Mouse (Mus musculus) hindbrain, embryonic 11.5 days (tissue): Measurements from ENCODE around the gene Ankrd10. TPM values are rescaled to one million over a fixed set of nuclear protein-coding genes. Genes with fewer than 3 reads are reported as not detected.
A peak's percentile ranks its signal among the peaks of the same experiment; 100 is the strongest.
"Not testable (repeated sequence)": the region's sequence is repeated elsewhere in the genome, so short reads cannot be mapped to it uniquely, and the experiment has no call there.

Source experiments
- ATAC-seq: fragments of 200-750 bp; cut with Nextera tagmentation; 2 replicates; pipeline ENCODE4 v1.8.0; 2017; ENCODE audit warnings: mild to moderate bottlenecking, moderate TSS enrichment, moderate library complexity; ENCODE audit not compliant: low FRiP score
- DNase-seq: peaks from one replicate; pipeline ENCODE4 v3.0.0-alpha.2; 2015; ENCODE audit warnings: low spot score
- H3K27ac ChIP-seq: fragments of 300-500 bp; sonication (generic); 2 replicates; pipeline ENCODE4 v1.5.1; 2014; ENCODE audit warnings: mild to moderate bottlenecking, low read depth, low read length
- H3K27me3 ChIP-seq: fragments of 300-500 bp; sonication (generic); 2 replicates; pipeline ENCODE4 v1.6.1; 2014; ENCODE audit warnings: mild to moderate bottlenecking, low read length, moderate library complexity, mixed read lengths; ENCODE audit not compliant: control insufficient read depth, insufficient read depth
- H3K36me3 ChIP-seq: fragments of 300-500 bp; sonication (generic); 2 replicates; pipeline ENCODE4 v1.6.1; 2014; ENCODE audit warnings: mild to moderate bottlenecking, low read length, moderate library complexity, mixed read lengths; ENCODE audit not compliant: control insufficient read depth, insufficient read depth
- H3K4me1 ChIP-seq: fragments of 300-500 bp; sonication (generic); replicated peaks from 2 replicates; pipeline ENCODE4 v1.6.1; 2014; ENCODE audit warnings: low read length, mixed read lengths; ENCODE audit not compliant: control insufficient read depth, insufficient read depth
- H3K4me2 ChIP-seq: fragments of 300-500 bp; sonication (generic); replicated peaks from 2 replicates; pipeline ENCODE4 v1.6.1; 2014; ENCODE audit warnings: mild to moderate bottlenecking, low read depth, low read length
- H3K4me3 ChIP-seq: fragments of 300-500 bp; sonication (generic); 2 replicates; pipeline ENCODE4 v1.5.1; 2014; ENCODE audit warnings: low read depth, low read length
- H3K9ac ChIP-seq: fragments of 300-500 bp; sonication (generic); 2 replicates; pipeline ENCODE4 v1.6.1; 2014; ENCODE audit warnings: low read depth, low read length
- H3K9me3 ChIP-seq: fragments of 300-500 bp; sonication (generic); 2 replicates; pipeline ENCODE4 v1.6.1; 2016; ENCODE audit warnings: low read length; ENCODE audit not compliant: control insufficient read depth
- WGBS: fragments of 180-500 bp; shearing (Covaris S2); extraction: QIAGEN DNeasy Blood & Tissue Kit; methylation state at CpG from one replicate; pipeline ENCODE4 v1.1.7; 2014; 5-methylcytosine and 5-hydroxymethylcytosine counted together
- polyA plus RNA-seq: library from polyadenylated mRNA; unstranded; fragments of >200 nt; fragmentation: Nextera tagmentation; extraction: Ambion mirVana; gene quantifications from 2 replicates; pipeline ENCODE4 v1.2.1, GENCODE M21; 2014

The Ankrd10 gene
- polyA plus RNA-seq = 90.2 and 104 TPM in 2 replicates

DNA sequence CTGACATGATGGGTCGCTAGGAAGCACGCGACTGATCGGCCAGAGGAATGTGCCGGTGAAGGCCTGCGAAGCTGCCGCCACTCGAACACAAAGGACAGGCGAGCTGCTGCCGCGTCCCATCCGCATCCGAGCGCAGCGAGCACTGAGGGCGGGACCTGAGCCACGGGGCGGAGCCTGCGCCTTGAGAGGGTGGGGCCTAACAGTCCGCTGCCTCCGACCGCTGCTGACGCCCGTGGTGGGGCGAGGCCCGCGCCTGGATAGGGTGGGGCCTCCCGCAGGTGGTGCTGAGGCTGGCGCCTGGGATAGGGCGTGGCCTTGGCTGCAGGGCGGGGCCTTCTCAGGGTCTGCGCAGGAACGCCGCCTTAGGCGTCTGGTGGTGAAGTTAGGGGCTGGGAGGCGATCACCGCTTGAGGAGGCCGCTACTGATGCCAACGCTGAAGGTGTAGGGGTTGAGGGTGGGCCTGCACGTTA is at the start of gene Ankrd10:
Gene Ankrd10 (minus strand): TSS at position 147 of the 471 bp plus-strand sequence.
- Histone ChIP-seq H3K27me3 (no peaks in the 10 kb centered on the region), H3K9me3 (no peaks in the 10 kb centered on the region), H3K4me1 (peaks cover 4% of the 10 kb centered on the region), H3K4me2 (peak within 1 kb of the TSS; percentile 87), H3K9ac (peak within 1 kb of the TSS; percentile 100), H3K27ac (peak within 1 kb of the TSS; percentile 99), H3K4me3 (peak within 1 kb of the TSS; percentile 97), H3K36me3 (peaks cover 4% of the 10 kb centered on the region; the same call in 1 of the 2 replicates)
- peak; percentile 97 for DNase-seq
- under 1% methylated on average over 34 of the region's 40 CpGs for whole genome bisulfite sequencing
- ATAC-seq = peak; percentile 95

DNA sequence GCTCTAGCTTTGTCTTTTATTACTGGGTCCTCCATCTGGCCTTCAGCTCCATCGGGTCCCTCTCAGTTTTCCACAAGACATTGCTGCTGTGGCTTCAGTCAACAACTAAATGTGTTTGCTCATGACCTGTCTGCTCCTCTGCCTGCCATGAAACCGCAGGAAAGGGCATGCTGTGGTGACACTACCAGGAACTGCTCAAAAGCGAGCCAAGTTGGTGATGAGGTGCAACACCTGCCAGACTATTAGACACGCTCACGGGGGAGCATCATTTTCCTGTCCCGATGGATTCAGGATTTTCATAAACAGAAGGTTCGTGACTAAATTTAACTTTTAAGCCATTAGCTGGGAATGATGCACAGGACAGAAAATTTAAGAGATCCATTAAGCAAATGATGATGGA is 49.0 kb upstream of the Ankrd10 start:
- 91% methylated on average over 7 of the region's 7 CpGs for WGBS
- Histone ChIP-seq H3K4me2 (no peak overlapping the region), H3K36me3 (no peaks in the 10 kb centered on the region), H3K9ac (no peak overlapping the region), H3K27ac (no peak overlapping the region), H3K4me3 (no peak overlapping the region), H3K27me3 (no peaks in the 10 kb centered on the region), H3K4me1 (no peaks in the 10 kb centered on the region), H3K9me3 (no peaks in the 10 kb centered on the region)
- ATAC-seq (no peak), DNase-seq (no peak)

DNA sequence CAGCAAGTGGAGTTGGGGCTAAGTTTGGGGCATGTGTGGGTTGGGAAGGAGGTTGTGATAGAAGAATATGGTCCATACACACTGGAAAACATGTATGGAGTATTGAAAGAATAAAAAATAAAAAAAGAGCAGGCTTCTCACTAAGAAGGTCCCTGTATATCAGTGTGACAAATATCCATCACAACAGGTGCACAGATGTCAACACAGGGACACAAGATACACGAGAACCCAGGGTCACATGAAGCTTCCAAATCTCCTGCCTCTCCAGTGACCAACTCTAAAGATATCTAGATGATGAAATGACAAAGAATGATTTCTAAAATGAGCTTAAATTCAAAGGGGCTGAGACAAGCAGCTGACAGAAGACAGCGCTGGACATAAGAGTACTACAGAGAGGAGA is 32.8 kb upstream of the Ankrd10 start:
- ATAC-seq = no peak
- Histone ChIP-seq H3K4me3 (no peak overlapping the region), H3K4me2 (no peak overlapping the region), H3K9ac (no peak overlapping the region), H3K27ac (no peak overlapping the region), H3K4me1 (no peaks in the 10 kb centered on the region), H3K9me3 (no peaks in the 10 kb centered on the region), H3K27me3 (no peaks in the 10 kb centered on the region), H3K36me3 (no peaks in the 10 kb centered on the region)
- DNase-seq = no peak
- WGBS = 82% methylated on average over 2 of the region's 2 CpGs

DNA sequence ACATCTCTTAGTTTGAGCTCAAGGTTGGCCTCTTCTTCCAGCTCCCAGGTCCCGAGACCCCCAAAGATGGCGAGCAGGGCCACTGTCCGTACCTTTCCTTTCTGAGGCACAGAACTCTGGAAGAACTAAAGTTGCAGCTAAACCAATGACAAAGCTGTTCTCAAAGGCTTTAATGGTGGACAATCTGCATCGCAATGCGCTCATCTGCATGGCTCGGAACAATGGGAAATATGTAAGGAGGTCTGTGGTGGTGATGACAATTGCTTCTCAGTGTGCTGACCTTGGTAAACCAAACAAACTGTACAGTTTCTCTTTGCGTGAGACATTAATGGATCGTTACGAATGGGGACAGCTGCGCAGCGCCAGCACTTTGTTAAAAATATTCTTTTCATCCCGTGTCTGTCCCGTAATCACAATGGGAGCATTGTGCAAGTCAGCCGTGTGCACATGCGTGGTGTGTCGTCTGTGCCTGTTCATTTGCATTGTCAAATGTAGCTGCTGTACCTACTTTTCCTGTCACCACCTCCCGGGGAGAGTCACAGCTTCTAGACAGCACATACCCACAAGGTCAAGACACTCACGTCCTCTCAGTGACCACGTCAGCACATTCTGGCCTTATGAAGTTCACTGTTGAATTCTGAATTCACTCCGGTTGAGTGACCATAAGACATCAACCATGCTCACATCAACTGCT is 30.6 kb upstream of the Ankrd10 start:
- not testable (repeated sequence) for DNase-seq, H3K27ac ChIP-seq, H3K27me3 ChIP-seq, H3K36me3 ChIP-seq, H3K9me3 ChIP-seq, H3K4me2 ChIP-seq, ATAC-seq, H3K9ac ChIP-seq, H3K4me3 ChIP-seq, H3K4me1 ChIP-seq
- WGBS = 84% methylated on average over 20 of the region's 20 CpGs

DNA sequence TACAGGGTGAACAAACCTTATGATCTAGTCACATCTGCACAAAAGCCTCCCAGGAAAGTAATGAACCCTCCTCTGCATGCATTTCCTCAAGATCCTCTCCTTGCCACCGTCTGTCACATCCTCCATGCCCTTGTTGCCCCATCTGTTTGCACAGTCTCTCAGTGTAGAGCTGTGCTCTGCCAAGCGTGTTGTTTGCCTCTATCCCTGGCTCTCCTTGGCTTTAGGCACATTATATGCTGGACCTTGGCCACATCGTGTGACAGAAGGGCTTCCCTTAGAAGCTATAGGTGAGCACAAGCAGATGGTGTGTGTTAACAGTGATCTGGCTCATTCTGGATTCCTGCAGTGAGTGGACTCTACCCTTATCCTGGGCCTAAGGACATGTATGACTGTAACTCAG is 26.4 kb upstream of the Ankrd10 start:
- no peak for ATAC-seq
- H3K27ac ChIP-seq = no peak overlapping the region
- H3K36me3 ChIP-seq = no peaks in the 10 kb centered on the region
- H3K9me3 ChIP-seq = no peaks in the 10 kb centered on the region
- WGBS = 72% methylated on average over 3 of the region's 3 CpGs
- no peak overlapping the region for H3K4me3 ChIP-seq
- DNase-seq = no peak
- H3K4me1 ChIP-seq = no peaks in the 10 kb centered on the region
- H3K4me2 ChIP-seq = no peak overlapping the region
- H3K27me3 ChIP-seq = no peaks in the 10 kb centered on the region
- H3K9ac ChIP-seq = no peak overlapping the region

DNA sequence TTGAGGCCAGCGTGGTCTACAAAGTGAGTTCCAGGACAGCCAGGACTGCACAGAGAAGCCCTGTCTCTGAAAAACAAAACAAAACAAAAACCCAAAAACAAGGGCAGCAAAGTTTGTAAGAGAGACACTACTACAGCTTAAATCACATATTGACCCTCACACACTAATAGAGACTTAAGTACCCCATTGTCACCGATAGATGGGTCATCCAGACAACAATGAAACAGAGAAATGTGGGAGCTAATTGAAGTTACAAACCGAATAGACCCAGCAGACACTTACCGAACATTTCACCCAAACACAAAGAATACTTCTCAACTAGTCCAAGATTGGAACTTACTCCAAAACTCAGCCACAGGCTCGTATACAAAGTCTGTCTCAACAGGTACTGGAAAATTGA is 14.5 kb upstream of the Ankrd10 start:
- H3K4me3 ChIP-seq = no peak overlapping the region
- H3K9me3 ChIP-seq = no peaks in the 10 kb centered on the region
- H3K27me3 ChIP-seq = no peaks in the 10 kb centered on the region
- H3K4me2 ChIP-seq = no peak overlapping the region
- ATAC-seq = no peak
- no peak overlapping the region for H3K9ac ChIP-seq
- DNase-seq = no peak
- H3K36me3 ChIP-seq = no peaks in the 10 kb centered on the region
- WGBS = 91% methylated on average over 5 of the region's 5 CpGs
- no peak overlapping the region for H3K27ac ChIP-seq
- H3K4me1 ChIP-seq = no peaks in the 10 kb centered on the region

DNA sequence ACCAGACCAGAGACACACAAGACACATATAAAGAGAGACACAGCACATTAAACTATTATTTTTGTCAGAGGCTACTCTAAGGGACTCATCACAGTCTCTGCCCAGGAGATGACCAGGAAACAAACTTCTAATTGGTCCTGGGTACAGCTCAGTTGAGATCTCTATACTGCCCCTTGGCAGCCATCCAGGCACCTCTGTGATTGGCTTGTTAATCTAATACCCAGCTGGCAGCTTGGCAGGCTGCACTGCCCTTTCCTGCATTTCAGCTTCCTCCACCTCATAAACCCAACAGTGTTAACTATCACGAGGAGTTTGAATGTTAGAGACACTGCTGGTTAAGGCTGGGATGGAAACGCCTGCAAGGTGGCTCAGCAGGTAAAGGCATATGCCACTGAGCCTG is 7.6 kb upstream of the Ankrd10 start:
- Histone ChIP-seq H3K4me2 (no peak overlapping the region), H3K27ac (no peak overlapping the region), H3K36me3 (no peaks in the 10 kb centered on the region), H3K4me1 (no peaks in the 10 kb centered on the region), H3K4me3 (no peak overlapping the region), H3K9ac (no peak overlapping the region), H3K27me3 (no peaks in the 10 kb centered on the region), H3K9me3 (no peaks in the 10 kb centered on the region)
- DNase-seq = no peak
- 94% methylated on average over 2 of the region's 2 CpGs for WGBS
- ATAC-seq = no peak

DNA sequence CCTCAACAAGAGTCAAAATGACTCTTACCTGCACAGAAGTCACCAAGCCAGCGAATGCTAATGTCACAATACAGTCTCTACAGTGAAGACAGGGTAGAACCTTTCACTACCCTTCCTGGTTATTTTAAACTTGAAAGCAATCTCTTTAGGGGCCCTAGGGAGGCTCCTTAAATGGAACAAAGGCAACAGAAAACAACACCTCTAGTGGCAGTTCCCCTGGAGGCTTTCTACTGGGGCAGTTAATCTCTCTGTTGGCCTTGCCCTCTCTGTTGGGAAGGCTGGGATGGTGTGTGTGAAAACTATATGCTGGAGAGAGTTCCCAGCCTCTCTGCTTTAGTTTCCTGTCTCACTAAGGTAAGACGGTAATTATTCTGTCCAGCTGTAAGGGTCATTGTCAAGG is 5.0 kb upstream of the Ankrd10 start:
- 55% methylated on average over 2 of the region's 2 CpGs for WGBS
- DNase-seq = no peak
- H3K27me3 ChIP-seq = no peaks in the 10 kb centered on the region
- ATAC-seq = no peak
- H3K4me3 ChIP-seq = no peak overlapping the region
- no peaks in the 10 kb centered on the region for H3K4me1 ChIP-seq
- no peak overlapping the region for H3K27ac ChIP-seq
- no peaks in the 10 kb centered on the region for H3K9me3 ChIP-seq
- H3K9ac ChIP-seq = no peak overlapping the region
- H3K4me2 ChIP-seq = no peak overlapping the region
- H3K36me3 ChIP-seq = no peaks in the 10 kb centered on the region

DNA sequence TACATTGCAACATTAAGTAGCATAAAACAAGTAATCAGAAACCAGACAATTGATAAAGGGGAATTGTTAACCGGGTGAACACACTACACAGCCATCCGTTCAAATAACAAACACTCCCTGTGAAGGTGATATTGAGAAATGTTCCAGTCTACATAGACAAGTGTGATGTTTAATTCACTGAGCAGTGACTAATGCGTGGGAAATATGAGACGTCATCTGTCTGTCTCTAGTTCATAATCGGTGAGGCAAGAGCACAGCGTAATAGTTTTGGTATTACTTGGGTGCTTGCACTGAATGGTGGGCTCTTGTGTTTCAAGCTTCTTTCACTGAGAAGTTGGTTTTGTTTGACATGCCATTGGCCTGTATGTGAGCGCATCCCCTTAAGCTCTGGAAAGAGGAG is 2.0 kb upstream of the Ankrd10 start:
- WGBS = 97% methylated on average over 7 of the region's 7 CpGs
- H3K27ac ChIP-seq = no peak overlapping the region

More for the DNA sequence above, 2.0 kb upstream of the Ankrd10 start:
- DNase-seq = no peak
- Histone ChIP-seq H3K9ac (no peak overlapping the region), H3K4me3 (no peak overlapping the region), H3K36me3 (no peaks in the 10 kb centered on the region), H3K4me1 (peaks cover 4% of the 10 kb centered on the region), H3K4me2 (no peak overlapping the region), H3K9me3 (no peaks in the 10 kb centered on the region), H3K27me3 (no peaks in the 10 kb centered on the region)
- ATAC-seq = no peak
